Comparison of ENCODE assay signal across 8 mouse cellular contexts in genomic region chr14:36952142-36952541, GRCm38 (mm10). TPM values are rescaled to one million over a fixed set of nuclear protein-coding genes. Genes with fewer than 3 reads are reported as not detected.
A peak's percentile ranks its signal among the peaks of the same experiment; 100 is the strongest.
DNase-seq lines count a peak whose midpoint lies in the region; ATAC-seq lines count a peak whose summit lies in the region.

No protein-coding gene starts in this region.

- H3K36me3 ChIP-seq in forebrain, embryonic 16.5 days (ENCODE audit: control insufficient read depth, insufficient read depth), result no peaks in the 10 kb centered on the region
- no peaks in the 10 kb centered on the region for H3K36me3 ChIP-seq in liver, embryonic 13.5 days

- no peak overlapping the region for H3K4me2 ChIP-seq in forebrain, embryonic 16.5 days (ENCODE audit: low read length)
- H3K4me2 ChIP-seq in liver, embryonic 13.5 days, result no peak overlapping the region

- no peaks in the 10 kb centered on the region for H3K9me3 ChIP-seq in forebrain, embryonic 16.5 days (ENCODE audit: control insufficient read depth, low read length)
- H3K9me3 ChIP-seq in liver, embryonic 13.5 days (replicated peaks), result no peaks in the 10 kb centered on the region

- peak; percentile 79 for ATAC-seq in frontal cortex, adult (ENCODE audit: low TSS enrichment)
- ATAC-seq in activated CD4-positive, CD25-positive, alpha-beta regulatory T cell, adult 4 months, result peak; percentile 70
- peak; percentile 67 for ATAC-seq in forebrain, embryonic 16.5 days
- peak; percentile 48; the same call in 1 of the 2 replicates for ATAC-seq in liver, embryonic 13.5 days (ENCODE audit: low read depth)

- no peaks in the 10 kb centered on the region for H3K27me3 ChIP-seq in forebrain, embryonic 16.5 days (replicated peaks; ENCODE audit: control insufficient read depth, insufficient read depth, low read length)
- H3K27me3 ChIP-seq in liver, embryonic 13.5 days, result no peaks in the 10 kb centered on the region

- H3K4me1 ChIP-seq in forebrain, embryonic 16.5 days (replicated peaks; ENCODE audit: control insufficient read depth, insufficient read depth, low read length), result no peaks in the 10 kb centered on the region
- peaks cover 13% of the 10 kb centered on the region for H3K4me1 ChIP-seq in liver, embryonic 13.5 days (replicated peaks)

- no peak overlapping the region for H3K9ac ChIP-seq in forebrain, embryonic 16.5 days (replicated peaks; ENCODE audit: low read depth, low read length)
- no peak overlapping the region for H3K9ac ChIP-seq in liver, embryonic 13.5 days

- WGBS in forebrain, embryonic 16.5 days, result 34% methylated on average over 2 of the region's 2 CpGs
- 16% methylated on average over 2 of the region's 2 CpGs for WGBS in liver, embryonic 13.5 days (ENCODE audit: insufficient replicate concordance)

- no peak overlapping the region for H3K27ac ChIP-seq in forebrain, embryonic 16.5 days (ENCODE audit: low read length)
- H3K27ac ChIP-seq in liver, embryonic 13.5 days, result no peak overlapping the region

- no peak overlapping the region for H3K4me3 ChIP-seq in forebrain, embryonic 16.5 days (replicated peaks; ENCODE audit: low read length)
- H3K4me3 ChIP-seq in liver, embryonic 13.5 days (replicated peaks), result no peak overlapping the region

- DNase-seq in frontal cortex, postnatal 25 days (ENCODE audit: low spot score in 2 of 2), result no peak
- peak; percentile 68 for DNase-seq in A20 (ENCODE audit: low read depth, low spot score)
- DNase-seq in liver, embryonic 13.5 days, result no peak
- peak; percentile 47 for DNase-seq in retina, adult 2 months (ENCODE audit: low read depth, low spot score)
- DNase-seq in urinary bladder, adult 2 months (ENCODE audit: low spot score), result no peak

RNA-seq across cellular contexts. Expression of gene Ccser2, which starts 16.4 kb away (rescaled TPM):
- polyA plus RNA-seq in activated CD4-positive, CD25-positive, alpha-beta regulatory T cell, adult 4 months (2017; shearing (Covaris generic)), result 10 to 100 TPM; 15.4 to 21.1 TPM
- 94.7 and 97.2 TPM in 2 replicates for polyA plus RNA-seq in forebrain, embryonic 16.5 days (2015; fragmentation: Nextera tagmentation; extraction: Ambion mirVana)
- polyA plus RNA-seq in liver, embryonic 13.5 days (2015; fragmentation: Nextera tagmentation; extraction: Ambion mirVana), result 5.7 and 6.4 TPM in 2 replicates
- polyA plus RNA-seq in urinary bladder, adult 2 months (2012; rRNA removed), result 31.5 and 44.1 TPM in 2 replicates

Comparison
In these comparisons a context has a peak if more than half of its experiments do, and no peak if none do; other contexts are left out.
1. DNase-seq: peak in A20 (single experiment) and retina, adult 2 months (single experiment); none in frontal cortex, postnatal 25 days (0 of 2), liver, embryonic 13.5 days (single experiment) and urinary bladder, adult 2 months (single experiment).
2. Peak in every context shown above with its lines, with median percentiles within 50 percentile points of each other: ATAC-seq.